8 mouse cellular contexts compared by ENCODE assay signal in genomic region chr1:194231206-194231605, GRCm38 (mm10).
DNase-seq lines count a peak whose midpoint lies in the region; ATAC-seq and TF ChIP-seq lines count a peak whose summit lies in the region.

No protein-coding gene starts in this region.

- no peaks in the 10 kb centered on the region for H3K27me3 ChIP-seq in intestine, embryonic 14.5 days (replicated peaks; ENCODE audit: control insufficient read depth, insufficient read depth, low read length)
- no peaks in the 10 kb centered on the region for H3K27me3 ChIP-seq in intestine, postnatal 0 days (replicated peaks; ENCODE audit: control insufficient read depth, insufficient read depth, low read length)
- no peaks in the 10 kb centered on the region for H3K27me3 ChIP-seq in embryonic facial prominence, embryonic 11.5 days (ENCODE audit: control insufficient read depth, insufficient read depth, low read length)
- H3K27me3 ChIP-seq in hindbrain, embryonic 12.5 days = no peaks in the 10 kb centered on the region
- no peaks in the 10 kb centered on the region for H3K27me3 ChIP-seq in midbrain, embryonic 16.5 days (ENCODE audit: control insufficient read depth, insufficient read depth, low read depth, low read length)
- H3K27me3 ChIP-seq in heart, embryonic 12.5 days (replicated peaks) = no peaks in the 10 kb centered on the region

- peak overlapping the region; percentile 3; the same call in 1 of the 2 replicates for H3K27ac ChIP-seq in intestine, embryonic 14.5 days (ENCODE audit: low read depth)
- no peak overlapping the region for H3K27ac ChIP-seq in intestine, postnatal 0 days (ENCODE audit: low read depth, low read length)
- no peak overlapping the region for H3K27ac ChIP-seq in embryonic facial prominence, embryonic 11.5 days (replicated peaks; ENCODE audit: low read depth, low read length)
- H3K27ac ChIP-seq in hindbrain, embryonic 12.5 days = peak overlapping the region; percentile 53
- no peak overlapping the region for H3K27ac ChIP-seq in midbrain, embryonic 16.5 days (ENCODE audit: low read length)
- H3K27ac ChIP-seq in heart, embryonic 12.5 days (ENCODE audit: poor library complexity, severe bottlenecking) = no peak overlapping the region

- DNase-seq in intestine, embryonic 14.5 days (ENCODE audit: low spot score) = no peak
- DNase-seq in embryonic facial prominence, embryonic 11.5 days (ENCODE audit: low spot score) = peak; percentile 34
- DNase-seq in thymus, postnatal 4 days = no peak
- DNase-seq in spleen, postnatal 14 days (ENCODE audit: low spot score in 2 of 2) = no peak

- 38% methylated on average over 4 of the region's 4 CpGs for whole genome bisulfite sequencing in intestine, embryonic 14.5 days
- 53% methylated on average over 4 of the region's 4 CpGs for WGBS in intestine, postnatal 0 days
- whole genome bisulfite sequencing in embryonic facial prominence, embryonic 11.5 days = 38% methylated on average over 4 of the region's 4 CpGs
- 41% methylated on average over 4 of the region's 4 CpGs for WGBS in hindbrain, embryonic 12.5 days
- 40% methylated on average over 4 of the region's 4 CpGs for WGBS in midbrain, embryonic 16.5 days
- WGBS in heart, embryonic 12.5 days = 47% methylated on average over 4 of the region's 4 CpGs

- no peaks in the 10 kb centered on the region for H3K36me3 ChIP-seq in intestine, embryonic 14.5 days (ENCODE audit: control insufficient read depth, insufficient read depth, low read length)
- no peaks in the 10 kb centered on the region for H3K36me3 ChIP-seq in intestine, postnatal 0 days (ENCODE audit: control insufficient read depth, insufficient read depth)
- H3K36me3 ChIP-seq in embryonic facial prominence, embryonic 11.5 days (replicated peaks; ENCODE audit: control insufficient read depth, insufficient read depth, low read depth, low read length) = no peaks in the 10 kb centered on the region
- H3K36me3 ChIP-seq in hindbrain, embryonic 12.5 days = no peaks in the 10 kb centered on the region
- no peaks in the 10 kb centered on the region for H3K36me3 ChIP-seq in midbrain, embryonic 16.5 days (ENCODE audit: control insufficient read depth, insufficient read depth, low read length)
- H3K36me3 ChIP-seq in heart, embryonic 12.5 days = no peaks in the 10 kb centered on the region

- 0 out of 2 replicates have a peak, but pooled peaks have one; percentile 53 for ATAC-seq in intestine, embryonic 14.5 days (replicated peaks; ENCODE audit: low FRiP score, low TSS enrichment, low read depth)
- ATAC-seq in intestine, postnatal 0 days = no peak
- ATAC-seq in embryonic facial prominence, embryonic 11.5 days (replicated peaks; ENCODE audit: insufficient number of reproducible peaks, low FRiP score, low TSS enrichment, low read depth) = 0 out of 2 replicates have a peak, but pooled peaks have one; percentile 67
- peak; percentile 68; the same call in 1 of the 2 replicates for ATAC-seq in hindbrain, embryonic 12.5 days (ENCODE audit: low FRiP score)
- peak; percentile 81 for ATAC-seq in midbrain, embryonic 16.5 days
- ATAC-seq in heart, embryonic 12.5 days (ENCODE audit: insufficient number of reproducible peaks, low FRiP score) = no peak

- H3K9ac ChIP-seq in intestine, embryonic 14.5 days (ENCODE audit: low read length) = no peak overlapping the region
- no peak overlapping the region for H3K9ac ChIP-seq in intestine, postnatal 0 days (ENCODE audit: low read depth, low read length)
- no peak overlapping the region for H3K9ac ChIP-seq in embryonic facial prominence, embryonic 11.5 days (replicated peaks; ENCODE audit: low read length)
- no peak overlapping the region for H3K9ac ChIP-seq in hindbrain, embryonic 12.5 days
- no peak overlapping the region for H3K9ac ChIP-seq in midbrain, embryonic 16.5 days (ENCODE audit: low read depth, low read length)
- no peak overlapping the region for H3K9ac ChIP-seq in heart, embryonic 12.5 days

- H3K4me2 ChIP-seq in intestine, embryonic 14.5 days (ENCODE audit: low read length) = no peak overlapping the region
- no peak overlapping the region for H3K4me2 ChIP-seq in intestine, postnatal 0 days (replicated peaks; ENCODE audit: low read depth)
- no peak overlapping the region for H3K4me2 ChIP-seq in embryonic facial prominence, embryonic 11.5 days (ENCODE audit: low read depth, low read length)
- no peak overlapping the region for H3K4me2 ChIP-seq in hindbrain, embryonic 12.5 days (replicated peaks)
- H3K4me2 ChIP-seq in midbrain, embryonic 16.5 days (ENCODE audit: low read length) = no peak overlapping the region
- no peak overlapping the region for H3K4me2 ChIP-seq in heart, embryonic 12.5 days

- no peaks in the 10 kb centered on the region for H3K9me3 ChIP-seq in intestine, embryonic 14.5 days (ENCODE audit: control insufficient read depth, low read length)
- no peaks in the 10 kb centered on the region for H3K9me3 ChIP-seq in intestine, postnatal 0 days (ENCODE audit: control insufficient read depth)
- H3K9me3 ChIP-seq in embryonic facial prominence, embryonic 11.5 days (replicated peaks; ENCODE audit: control insufficient read depth, low read length) = no peaks in the 10 kb centered on the region
- no peaks in the 10 kb centered on the region for H3K9me3 ChIP-seq in hindbrain, embryonic 12.5 days (replicated peaks)
- no peaks in the 10 kb centered on the region for H3K9me3 ChIP-seq in midbrain, embryonic 16.5 days (replicated peaks; ENCODE audit: control insufficient read depth, low read length, poor library complexity, severe bottlenecking)
- H3K9me3 ChIP-seq in heart, embryonic 12.5 days (replicated peaks) = no peaks in the 10 kb centered on the region

- TF ChIP-seq CTCF in intestine, postnatal 0 days (IDR thresholded peaks at IDR 0.05; ENCODE audit: low read depth) = no peak

- peaks cover 24% of the 10 kb centered on the region for H3K4me1 ChIP-seq in intestine, embryonic 14.5 days (replicated peaks; ENCODE audit: control insufficient read depth, insufficient read depth, low read length)
- no peaks in the 10 kb centered on the region for H3K4me1 ChIP-seq in intestine, postnatal 0 days (replicated peaks; ENCODE audit: control insufficient read depth, insufficient read depth, low read length)
- peaks cover 2% of the 10 kb centered on the region; the same call in 1 of the 2 replicates for H3K4me1 ChIP-seq in embryonic facial prominence, embryonic 11.5 days (ENCODE audit: control insufficient read depth, insufficient read depth, low read length)
- peaks cover 35% of the 10 kb centered on the region for H3K4me1 ChIP-seq in hindbrain, embryonic 12.5 days
- H3K4me1 ChIP-seq in midbrain, embryonic 16.5 days (ENCODE audit: control insufficient read depth, insufficient read depth, low read length) = peaks cover 21% of the 10 kb centered on the region
- H3K4me1 ChIP-seq in heart, embryonic 12.5 days (replicated peaks) = no peaks in the 10 kb centered on the region; the same call in 1 of the 2 replicates

- H3K4me3 ChIP-seq in intestine, embryonic 14.5 days (ENCODE audit: low read depth, low read length) = no peak overlapping the region
- H3K4me3 ChIP-seq in intestine, postnatal 0 days (ENCODE audit: low read depth, low read length) = no peak overlapping the region
- no peak overlapping the region for H3K4me3 ChIP-seq in embryonic facial prominence, embryonic 11.5 days (ENCODE audit: low read depth, low read length)
- H3K4me3 ChIP-seq in hindbrain, embryonic 12.5 days = no peak overlapping the region
- no peak overlapping the region for H3K4me3 ChIP-seq in midbrain, embryonic 16.5 days (ENCODE audit: low read depth, low read length)
- H3K4me3 ChIP-seq in heart, embryonic 12.5 days = no peak overlapping the region

Comparison
In these comparisons a context has a peak if more than half of its experiments do, and no peak if none do; other contexts are left out.
1. ATAC-seq: peak in intestine, embryonic 14.5 days (single experiment), embryonic facial prominence, embryonic 11.5 days (single experiment), hindbrain, embryonic 12.5 days (single experiment) and midbrain, embryonic 16.5 days (single experiment); none in intestine, postnatal 0 days (single experiment) and heart, embryonic 12.5 days (single experiment).
2. H3K27ac ChIP-seq: peak in intestine, embryonic 14.5 days (single experiment) and hindbrain, embryonic 12.5 days (single experiment); none in intestine, postnatal 0 days (single experiment), embryonic facial prominence, embryonic 11.5 days (single experiment), midbrain, embryonic 16.5 days (single experiment) and heart, embryonic 12.5 days (single experiment).